Mouse (Mus musculus): Measurements from ENCODE around the gene Rhbg. TPM values are rescaled to one million over a fixed set of nuclear protein-coding genes. Genes with fewer than 3 reads are reported as not detected.

Rhbg gene
- polyA plus RNA-seq, 1 experiment, result 0.08 TPM

GRCm38 (mm10) chr3:88224929-88225328, 29.6 kb downstream of the Rhbg start:
- H3K27ac ChIP-seq (ENCODE audit: insufficient read depth, low read length), result peak overlapping the region; percentile 87
- H3K4me1 ChIP-seq (ENCODE audit: control insufficient read depth, insufficient read depth, low read length), result peaks cover 81% of the 10 kb centered on the region
- H3K27me3 ChIP-seq (ENCODE audit: control insufficient read depth, insufficient read depth, low read length), result no peaks in the 10 kb centered on the region
- H3K4me3 ChIP-seq (replicated peaks; ENCODE audit: insufficient read depth, low read depth, low read length), result no peak overlapping the region
- TF ChIP-seq POLR2A (IDR thresholded peaks at IDR 0.05; ENCODE audit: borderline replicate concordance, insufficient read depth, low read length) (no peak), CTCF (IDR thresholded peaks at IDR 0.05; ENCODE audit: borderline replicate concordance, insufficient read depth, low read depth, low read length) (no peak)
- 56% methylated on average over 2 of the region's 2 CpGs for WGBS
- peak; percentile 30 to 40 for DNase-seq

GRCm38 (mm10) chr3:88222446-88222845, 32.1 kb downstream of the Rhbg start:
- TF ChIP-seq POLR2A (IDR thresholded peaks at IDR 0.05; ENCODE audit: borderline replicate concordance, insufficient read depth, low read length) (no peak), CTCF (IDR thresholded peaks at IDR 0.05; ENCODE audit: borderline replicate concordance, insufficient read depth, low read depth, low read length) (no peak)
- Histone ChIP-seq H3K27me3 (ENCODE audit: control insufficient read depth, insufficient read depth, low read length) (no peaks in the 10 kb centered on the region), H3K4me3 (replicated peaks; ENCODE audit: insufficient read depth, low read depth, low read length) (no peak overlapping the region), H3K27ac (ENCODE audit: insufficient read depth, low read length) (peak overlapping the region; percentile 34; the same call in 1 of the 2 replicates), H3K4me1 (ENCODE audit: control insufficient read depth, insufficient read depth, low read length) (peaks cover 71% of the 10 kb centered on the region)
- DNase-seq, result peak in 1 of 2 experiments; percentile 51
- WGBS, result 39% methylated on average over 6 of the region's 6 CpGs

DNA sequence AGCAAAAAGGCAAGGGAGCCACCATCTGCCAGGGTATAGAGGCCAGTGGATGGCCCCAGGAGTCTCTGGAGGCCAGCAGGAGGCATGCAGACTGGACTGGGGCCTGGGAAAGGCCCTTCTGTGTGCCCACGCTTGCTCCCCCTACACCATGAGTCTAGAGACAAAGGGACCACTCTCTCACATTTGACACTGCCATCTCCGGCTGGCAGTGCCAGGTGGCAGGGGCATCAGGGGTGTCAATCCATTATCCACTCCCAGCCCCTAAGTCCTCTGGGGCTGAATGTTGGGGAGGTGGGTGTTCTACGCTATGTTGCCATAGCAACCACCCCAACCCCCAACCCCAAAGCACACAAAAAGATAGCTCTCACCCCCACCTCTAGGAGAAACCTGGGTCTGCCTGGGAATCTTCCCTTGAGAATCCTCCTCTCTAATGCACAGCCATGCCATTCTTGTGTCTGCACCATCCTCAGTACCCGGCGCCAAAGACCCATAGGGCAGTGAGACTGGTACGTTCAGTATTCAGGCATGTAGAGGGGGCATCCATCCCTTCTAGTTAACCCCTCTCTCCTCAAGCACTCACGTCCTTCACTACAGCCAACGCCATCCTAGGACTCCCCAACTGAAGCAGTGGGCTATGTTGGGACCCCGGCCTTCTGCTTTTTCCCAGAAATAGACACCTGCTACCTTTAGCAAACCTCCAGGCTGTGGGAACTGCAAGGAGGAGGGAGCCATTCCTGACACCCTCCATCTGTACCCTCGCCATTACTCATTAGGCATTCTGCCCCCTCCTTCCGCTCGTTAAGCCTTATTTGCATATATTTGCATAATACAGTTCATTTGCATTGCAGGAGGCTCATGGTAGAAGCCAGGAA, 32.8 kb downstream of the Rhbg start:
- Histone ChIP-seq H3K4me3 (replicated peaks; ENCODE audit: insufficient read depth, low read depth, low read length) (no peak overlapping the region), H3K4me1 (ENCODE audit: control insufficient read depth, insufficient read depth, low read length) (peaks cover 66% of the 10 kb centered on the region), H3K27me3 (ENCODE audit: control insufficient read depth, insufficient read depth, low read length) (no peaks in the 10 kb centered on the region), H3K27ac (ENCODE audit: insufficient read depth, low read length) (peak overlapping the region; percentile 10)
- DNase-seq, result peak; percentile 62 to 68
- 26% methylated on average over 12 of the region's 12 CpGs for WGBS
- TF ChIP-seq POLR2A (IDR thresholded peaks at IDR 0.05; ENCODE audit: borderline replicate concordance, insufficient read depth, low read length) (no peak), CTCF (IDR thresholded peaks at IDR 0.05; ENCODE audit: borderline replicate concordance, insufficient read depth, low read depth, low read length) (no peak)

DNA sequence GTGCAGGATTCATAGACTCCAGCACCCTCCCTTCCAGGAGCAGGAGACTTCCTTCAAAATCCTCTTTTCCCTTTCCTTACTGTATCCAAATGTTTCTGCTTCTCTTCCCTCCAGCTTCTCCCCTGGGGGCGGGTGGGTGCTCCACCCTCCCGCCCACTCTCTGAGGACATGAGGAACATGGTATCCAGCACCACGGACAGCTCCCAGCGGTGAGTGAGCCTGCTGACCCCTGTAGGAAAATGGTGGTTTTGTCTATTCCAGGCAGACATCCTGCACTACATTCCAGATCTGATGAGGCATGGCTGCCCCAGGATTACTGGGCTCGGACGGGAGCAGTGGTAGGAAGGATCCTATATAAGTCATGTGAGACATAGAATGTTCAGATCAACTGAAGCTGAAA, 33.7 kb downstream of the Rhbg start:
- H3K4me3 ChIP-seq (replicated peaks; ENCODE audit: insufficient read depth, low read depth, low read length), result no peak overlapping the region
- peak overlapping the region; percentile 10; the same call in 1 of the 2 replicates for H3K27ac ChIP-seq (ENCODE audit: insufficient read depth, low read length)
- peaks cover 58% of the 10 kb centered on the region for H3K4me1 ChIP-seq (ENCODE audit: control insufficient read depth, insufficient read depth, low read length)
- no peak for DNase-seq
- 25% methylated on average over 6 of the region's 6 CpGs for WGBS
- no peaks in the 10 kb centered on the region for H3K27me3 ChIP-seq (ENCODE audit: control insufficient read depth, insufficient read depth, low read length)
- TF ChIP-seq CTCF (IDR thresholded peaks at IDR 0.05; ENCODE audit: borderline replicate concordance, insufficient read depth, low read depth, low read length), result no peak
- no peak for TF ChIP-seq POLR2A (IDR thresholded peaks at IDR 0.05; ENCODE audit: borderline replicate concordance, insufficient read depth, low read length)

GRCm38 (mm10) chr3:88219940-88220339, 34.6 kb downstream of the Rhbg start:
- TF ChIP-seq POLR2A (IDR thresholded peaks at IDR 0.05; ENCODE audit: borderline replicate concordance, insufficient read depth, low read length) (no peak), CTCF (IDR thresholded peaks at IDR 0.05; ENCODE audit: borderline replicate concordance, insufficient read depth, low read depth, low read length) (no peak)
- no peaks in the 10 kb centered on the region for H3K27me3 ChIP-seq (ENCODE audit: control insufficient read depth, insufficient read depth, low read length)
- DNase-seq, result no peak
- H3K4me1 ChIP-seq (ENCODE audit: control insufficient read depth, insufficient read depth, low read length), result peaks cover 49% of the 10 kb centered on the region
- peak overlapping the region; percentile 10 for H3K27ac ChIP-seq (ENCODE audit: insufficient read depth, low read length)
- no peak overlapping the region for H3K4me3 ChIP-seq (replicated peaks; ENCODE audit: insufficient read depth, low read depth, low read length)
- WGBS, result 35% methylated on average over 9 of the region's 9 CpGs

DNA sequence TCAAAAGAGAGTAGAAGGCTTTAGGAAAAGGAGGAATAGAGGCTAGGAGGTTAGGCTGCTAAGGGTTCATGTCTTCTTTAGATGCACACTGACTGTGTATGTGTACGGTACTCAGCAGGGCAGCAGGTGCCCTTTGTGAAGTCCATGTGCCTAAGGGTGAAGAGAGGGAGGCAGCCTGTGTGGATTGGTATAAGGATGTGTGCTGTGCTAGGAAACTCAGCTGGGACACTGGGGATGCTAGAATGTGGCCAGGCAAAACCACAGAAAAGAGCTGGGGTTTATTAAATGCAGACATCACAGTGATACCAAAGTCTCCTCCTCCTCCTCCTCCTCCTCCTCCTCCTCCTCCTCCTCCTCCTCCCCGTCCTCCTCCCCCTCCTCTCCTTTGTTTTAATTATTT, 36.8 kb downstream of the Rhbg start:
- peaks cover 36% of the 10 kb centered on the region for H3K4me1 ChIP-seq (ENCODE audit: control insufficient read depth, insufficient read depth, low read length)
- H3K27me3 ChIP-seq (ENCODE audit: control insufficient read depth, insufficient read depth, low read length), result no peaks in the 10 kb centered on the region
- H3K4me3 ChIP-seq (replicated peaks; ENCODE audit: insufficient read depth, low read depth, low read length), result peak overlapping the region; percentile 6
- no peak for TF ChIP-seq CTCF (IDR thresholded peaks at IDR 0.05; ENCODE audit: borderline replicate concordance, insufficient read depth, low read depth, low read length)
- no peak for TF ChIP-seq POLR2A (IDR thresholded peaks at IDR 0.05; ENCODE audit: borderline replicate concordance, insufficient read depth, low read length)
- H3K27ac ChIP-seq (ENCODE audit: insufficient read depth, low read length), result 0 out of 2 replicates have a peak overlapping the region, but pooled peaks have one; percentile 80
- 14% methylated on average over 2 of the region's 2 CpGs for WGBS
- DNase-seq, result peak in 1 of 2 experiments; percentile 31

- peak overlapping the region; percentile 67 for H3K4me3 ChIP-seq (replicated peaks; ENCODE audit: insufficient read depth, low read depth, low read length)
- TF ChIP-seq POLR2A (IDR thresholded peaks at IDR 0.05; ENCODE audit: borderline replicate concordance, insufficient read depth, low read length), result 0 out of 2 replicates have a peak, but pooled peaks have one; percentile 18
- no peak for TF ChIP-seq CTCF (IDR thresholded peaks at IDR 0.05; ENCODE audit: borderline replicate concordance, insufficient read depth, low read depth, low read length)
- peaks cover 30% of the 10 kb centered on the region for H3K4me1 ChIP-seq (ENCODE audit: control insufficient read depth, insufficient read depth, low read length)
- 14% methylated on average over 7 of the region's 7 CpGs for WGBS
- peak overlapping the region; percentile 80 for H3K27ac ChIP-seq (ENCODE audit: insufficient read depth, low read length)
- peak; percentile 83 to 89 for DNase-seq
- H3K27me3 ChIP-seq (ENCODE audit: control insufficient read depth, insufficient read depth, low read length), result no peaks in the 10 kb centered on the region
Observed at GRCm38 (mm10) chr3:88216534-88217326, 37.8 kb downstream of the Rhbg start.
